Mouse (Mus musculus) hindbrain, embryonic 10.5 days (tissue): ENCODE data around the gene Nudt16l1. TPM values are rescaled to one million over a fixed set of nuclear protein-coding genes. Genes with fewer than 3 reads are reported as not detected.

Source experiments
- DNase-seq: peaks from one replicate; pipeline ENCODE4 v3.0.0-alpha.2; 2017; ENCODE audit warnings: low spot score
- H3K27ac ChIP-seq: fragments of 300-500 bp; sonication (generic); 2 replicates; pipeline ENCODE4 v1.5.1; 2016; ENCODE audit warnings: mild to moderate bottlenecking, moderate library complexity
- H3K27me3 ChIP-seq: fragments of 300-500 bp; sonication (generic); 2 replicates; pipeline ENCODE4 v1.6.1; 2016; ENCODE audit warnings: mild to moderate bottlenecking; ENCODE audit not compliant: poor library complexity, insufficient read depth, severe bottlenecking
- H3K36me3 ChIP-seq: fragments of 300-500 bp; sonication (generic); 2 replicates; pipeline ENCODE4 v1.6.1; 2016; ENCODE audit warnings: mild to moderate bottlenecking, moderate library complexity
- H3K4me1 ChIP-seq: fragments of 300-500 bp; sonication (generic); replicated peaks from 2 replicates; pipeline ENCODE4 v1.6.1; 2016; ENCODE audit warnings: mild to moderate bottlenecking
- H3K4me3 ChIP-seq: fragments of 300-500 bp; sonication (generic); 2 replicates; pipeline ENCODE4 v1.5.1; 2016; ENCODE audit warnings: mild to moderate bottlenecking, moderate library complexity
- H3K9me3 ChIP-seq: fragments of 300-500 bp; sonication (generic); 2 replicates; pipeline ENCODE4 v1.6.1; 2016; ENCODE audit warnings: mild to moderate bottlenecking, moderate library complexity
- WGBS: fragments of 180-500 bp; shearing (Covaris S2); methylation state at CpG from one replicate; pipeline ENCODE4 v1.1.7; 2016; 5-methylcytosine and 5-hydroxymethylcytosine counted together
- polyA plus RNA-seq: library from polyadenylated mRNA; unstranded; fragments of >200 nt; fragmentation: Nextera tagmentation; extraction: Ambion mirVana; gene quantifications from 2 replicates; pipeline ENCODE4 v1.2.1, GENCODE M21; 2016

The Nudt16l1 gene
- polyA plus RNA-seq, 1 experiment from 2014 or later: 145 TPM

- no peak for DNase-seq
- WGBS: 63% methylated on average over 1 of the region's 1 CpGs
Measured at GRCm38 (mm10) chr16:4905591-4905990, 33.0 kb upstream of the Nudt16l1 start.

GRCm38 (mm10) chr16:4906559-4906958 lies 32.0 kb upstream of the Nudt16l1 start:
- H3K27me3 ChIP-seq: no peaks in the 10 kb centered on the region
- H3K36me3 ChIP-seq: peaks cover 35% of the 10 kb centered on the region
- no peak overlapping the region for H3K27ac ChIP-seq
- DNase-seq: no peak
- no peaks in the 10 kb centered on the region for H3K9me3 ChIP-seq
- H3K4me3 ChIP-seq: no peak overlapping the region
- H3K4me1 ChIP-seq: 0 out of 2 replicates have a peak, but pooled peaks cover 4% of the 10 kb centered on the region

More at GRCm38 (mm10) chr16:4905591-4905990, 33.0 kb upstream of the Nudt16l1 start:
- Histone ChIP-seq H3K27ac (no peak overlapping the region), H3K36me3 (peaks cover 25% of the 10 kb centered on the region), H3K9me3 (no peaks in the 10 kb centered on the region), H3K27me3 (no peaks in the 10 kb centered on the region), H3K4me3 (no peak overlapping the region), H3K4me1 (0 out of 2 replicates have a peak, but pooled peaks cover 9% of the 10 kb centered on the region)

- 85% methylated on average over 2 of the region's 2 CpGs for WGBS
- Histone ChIP-seq H3K27ac (no peak overlapping the region), H3K9me3 (no peaks in the 10 kb centered on the region), H3K4me3 (no peak overlapping the region), H3K27me3 (no peaks in the 10 kb centered on the region), H3K36me3 (peaks cover 43% of the 10 kb centered on the region), H3K4me1 (0 out of 2 replicates have a peak, but pooled peaks cover 4% of the 10 kb centered on the region)
- no peak for DNase-seq
Measured at GRCm38 (mm10) chr16:4907386-4907785, 31.2 kb upstream of the Nudt16l1 start.

- DNase-seq: no peak
- Histone ChIP-seq H3K4me3 (no peak overlapping the region), H3K27ac (no peak overlapping the region), H3K9me3 (no peaks in the 10 kb centered on the region), H3K36me3 (peaks cover 49% of the 10 kb centered on the region), H3K27me3 (no peaks in the 10 kb centered on the region), H3K4me1 (0 out of 2 replicates have a peak, but pooled peaks cover 4% of the 10 kb centered on the region)
- WGBS: 59% methylated on average over 5 of the region's 5 CpGs
Measured at GRCm38 (mm10) chr16:4907972-4908371, 30.6 kb upstream of the Nudt16l1 start.

GRCm38 (mm10) chr16:4909745-4910144 lies 28.8 kb upstream of the Nudt16l1 start:
- Histone ChIP-seq H3K9me3 (no peaks in the 10 kb centered on the region), H3K27me3 (no peaks in the 10 kb centered on the region), H3K36me3 (peaks cover 59% of the 10 kb centered on the region), H3K27ac (no peak overlapping the region), H3K4me3 (no peak overlapping the region), H3K4me1 (peaks cover 3% of the 10 kb centered on the region; the same call in 1 of the 2 replicates)
- WGBS: 92% methylated on average over 2 of the region's 2 CpGs
- no peak for DNase-seq

GRCm38 (mm10) chr16:4910758-4911157 lies 27.8 kb upstream of the Nudt16l1 start:
- H3K36me3 ChIP-seq: peaks cover 69% of the 10 kb centered on the region
- no peaks in the 10 kb centered on the region for H3K9me3 ChIP-seq
- DNase-seq: no peak
- no peaks in the 10 kb centered on the region; the same call in 1 of the 2 replicates for H3K4me1 ChIP-seq
- 96% methylated on average over 8 of the region's 8 CpGs for WGBS
- H3K27ac ChIP-seq: no peak overlapping the region
- H3K27me3 ChIP-seq: no peaks in the 10 kb centered on the region
- H3K4me3 ChIP-seq: no peak overlapping the region

GRCm38 (mm10) chr16:4912074-4912648 lies 26.4 kb upstream of the Nudt16l1 start:
- Histone ChIP-seq H3K4me3 (no peak overlapping the region), H3K27me3 (no peaks in the 10 kb centered on the region), H3K9me3 (no peaks in the 10 kb centered on the region), H3K36me3 (peaks cover 82% of the 10 kb centered on the region), H3K27ac (no peak overlapping the region), H3K4me1 (no peaks in the 10 kb centered on the region; the same call in 1 of the 2 replicates)
- DNase-seq: no peak
- 81% methylated on average over 10 of the region's 10 CpGs for WGBS

GRCm38 (mm10) chr16:4912907-4913782 lies 25.4 kb upstream of the Nudt16l1 start:
- Histone ChIP-seq H3K9me3 (no peaks in the 10 kb centered on the region), H3K36me3 (peaks cover 79% of the 10 kb centered on the region), H3K27me3 (no peaks in the 10 kb centered on the region), H3K27ac (no peak overlapping the region), H3K4me1 (no peaks in the 10 kb centered on the region; the same call in 1 of the 2 replicates), H3K4me3 (no peak overlapping the region)
- DNase-seq: no peak
- 80% methylated on average over 11 of the region's 11 CpGs for WGBS

GRCm38 (mm10) chr16:4913783-4914735 lies 24.5 kb upstream of the Nudt16l1 start:
- H3K4me1 ChIP-seq: no peaks in the 10 kb centered on the region; the same call in 1 of the 2 replicates
- H3K36me3 ChIP-seq: peaks cover 79% of the 10 kb centered on the region
- peak; percentile 75 for DNase-seq
- no peak overlapping the region for H3K27ac ChIP-seq
- no peaks in the 10 kb centered on the region for H3K27me3 ChIP-seq
- 38% methylated on average over 12 of the region's 12 CpGs for WGBS
- H3K4me3 ChIP-seq: no peak overlapping the region
- H3K9me3 ChIP-seq: no peaks in the 10 kb centered on the region

- 94% methylated on average over 3 of the region's 3 CpGs for WGBS
- Histone ChIP-seq H3K4me1 (no peaks in the 10 kb centered on the region; the same call in 1 of the 2 replicates), H3K27ac (no peak overlapping the region), H3K9me3 (no peaks in the 10 kb centered on the region), H3K27me3 (no peaks in the 10 kb centered on the region), H3K36me3 (peaks cover 72% of the 10 kb centered on the region), H3K4me3 (no peak overlapping the region)
- no peak for DNase-seq
Measured at GRCm38 (mm10) chr16:4915931-4916330, 22.6 kb upstream of the Nudt16l1 start.

- 81% methylated on average over 2 of the region's 2 CpGs for WGBS
- Histone ChIP-seq H3K27me3 (no peaks in the 10 kb centered on the region), H3K36me3 (peaks cover 66% of the 10 kb centered on the region), H3K4me3 (no peak overlapping the region), H3K27ac (no peak overlapping the region), H3K4me1 (no peaks in the 10 kb centered on the region; the same call in 1 of the 2 replicates), H3K9me3 (no peaks in the 10 kb centered on the region)
- no peak for DNase-seq
Measured at GRCm38 (mm10) chr16:4916608-4917007, 22.0 kb upstream of the Nudt16l1 start.

GRCm38 (mm10) chr16:4920556-4920955 lies 18.0 kb upstream of the Nudt16l1 start:
- Histone ChIP-seq H3K4me3 (no peak overlapping the region), H3K27ac (no peak overlapping the region), H3K4me1 (no peaks in the 10 kb centered on the region), H3K36me3 (peaks cover 73% of the 10 kb centered on the region), H3K9me3 (no peaks in the 10 kb centered on the region), H3K27me3 (no peaks in the 10 kb centered on the region)
- DNase-seq: no peak
- 75% methylated on average over 4 of the region's 4 CpGs for WGBS
